Mouse (Mus musculus) bone marrow macrophage, adult 2 months (primary cell): ENCODE measurements around the gene Avpr1b.

Experiments
- CTCF ChIP-seq: IDR thresholded peaks from 2 replicates; pipeline ENCODE4 v1.5.1; 2012; ENCODE audit warnings: low read depth, mild to moderate bottlenecking, low read length, moderate library complexity
- POLR2A ChIP-seq: IDR thresholded peaks from 2 replicates; pipeline ENCODE4 v1.6.1; 2012; ENCODE audit warnings: mild to moderate bottlenecking, low read depth, low read length, borderline replicate concordance

DNA sequence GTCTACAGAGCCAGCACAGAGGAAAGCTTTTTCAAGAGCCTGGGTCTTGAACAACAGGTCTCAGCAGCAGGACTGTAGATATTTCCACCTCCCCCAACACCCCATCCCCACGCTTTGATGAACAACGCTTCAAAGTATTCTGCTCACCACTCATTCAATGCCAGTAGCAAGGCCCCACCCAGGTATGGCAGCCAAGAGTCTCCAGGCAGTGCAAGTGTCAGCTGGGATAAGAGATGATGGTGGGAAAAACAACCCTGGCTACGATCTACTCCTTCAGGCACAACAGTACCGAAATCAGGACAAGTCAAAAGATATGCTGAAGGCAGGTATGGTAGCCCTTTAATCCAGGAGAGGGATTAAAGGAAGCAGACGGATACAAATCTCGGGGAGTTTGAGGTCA is 27.2 kb downstream of the Avpr1b start:
- TF ChIP-seq POLR2A (no peak), CTCF (no peak)
